Mouse (Mus musculus) E14TG2a.4 (cell line): ENCODE measurements around the gene Ccdc50.

Source experiments
- CTCF ChIP-seq: conservative IDR thresholded peaks from 2 replicates; pipeline ENCODE4 v1.5.1; 2014; ENCODE audit warnings: low read length
- POU5F1 ChIP-seq: IDR thresholded peaks from 2 replicates; pipeline ENCODE4 v1.6.1; 2014; ENCODE audit warnings: low read length, borderline replicate concordance

GRCm38 (mm10) chr16:27471389-27471788, 82.7 kb downstream of the Ccdc50 start:
- TF ChIP-seq CTCF (no peak), POU5F1 (no peak)
